Mouse (Mus musculus) intestine, embryonic 15.5 days (tissue): ENCODE measurements around the gene Rnase11. TPM values are rescaled to one million over a fixed set of nuclear protein-coding genes. Genes with fewer than 3 reads are reported as not detected.

Experiments
- polyA plus RNA-seq: library from polyadenylated mRNA; unstranded; fragments of >200 nt; fragmentation: Nextera tagmentation; extraction: Ambion mirVana; gene quantifications from 2 replicates; pipeline ENCODE4 v1.2.1, GENCODE M21; 2015

The Rnase11 gene
- polyA plus RNA-seq, 1 experiment from 2014 or later: not detected

Other genes starting within 250 kb of the Rnase11 start
- not detected in 2 replicates for gene Ccnb1ip1, start 242.4 kb downstream of the Rnase11 start, polyA plus RNA-seq
- gene Parp2, start 242.3 kb downstream of the Rnase11 start, polyA plus RNA-seq: 57.1 and 59.2 TPM in 2 replicates
- gene Tep1, start 179.6 kb downstream of the Rnase11 start, polyA plus RNA-seq: 10.4 and 13.3 TPM in 2 replicates
- 0.23 and 0.29 TPM in 2 replicates for gene Klhl33, start 152.7 kb downstream of the Rnase11 start, polyA plus RNA-seq
- gene Osgep, start 125.3 kb downstream of the Rnase11 start, polyA plus RNA-seq: 134 and 136 TPM in 2 replicates
- gene Apex1, start 125.2 kb downstream of the Rnase11 start, polyA plus RNA-seq: 236 and 265 TPM in 2 replicates
- gene Pip4p1, start 119.3 kb downstream of the Rnase11 start, polyA plus RNA-seq: 65.5 and 67.5 TPM in 2 replicates
- gene Pnp, start 119.1 kb downstream of the Rnase11 start, polyA plus RNA-seq: 96.6 and 99.1 TPM in 2 replicates
- not detected in 2 replicates for gene Gm49342, start 105.6 kb downstream of the Rnase11 start, polyA plus RNA-seq
- 2.6 and 3.0 TPM in 2 replicates for gene Pnp2, start 94.2 kb downstream of the Rnase11 start, polyA plus RNA-seq
- gene Rnase10, start 42.4 kb downstream of the Rnase11 start, polyA plus RNA-seq: 0.33 and 0.43 TPM in 2 replicates
- gene Rnase9, start 8.3 kb downstream of the Rnase11 start, polyA plus RNA-seq: not detected in 2 replicates
- gene Rnase12, start 7.5 kb upstream of the Rnase11 start, polyA plus RNA-seq: 0.48 and 0.68 TPM in 2 replicates
- not detected in 2 replicates for gene Olfr750, start 24.3 kb upstream of the Rnase11 start, polyA plus RNA-seq
- 209 and 240 TPM in 2 replicates for gene Rnase4, start 40.9 kb upstream of the Rnase11 start, polyA plus RNA-seq
- 51.6 and 73.0 TPM in 2 replicates for gene Ang, start 41.0 kb upstream of the Rnase11 start, polyA plus RNA-seq
- gene Eddm3b, start 64.3 kb upstream of the Rnase11 start, polyA plus RNA-seq: not detected in 2 replicates
- gene Rnase6, start 73.7 kb upstream of the Rnase11 start, polyA plus RNA-seq: 1.3 and 2.0 TPM in 2 replicates
- gene Rnase1, start 96.6 kb upstream of the Rnase11 start, polyA plus RNA-seq: 27.9 and 88.1 TPM in 2 replicates
- gene Rnase2b, start 112.1 kb upstream of the Rnase11 start, polyA plus RNA-seq: not detected in 2 replicates
- not detected in 2 replicates for gene Ang2, start 149.0 kb upstream of the Rnase11 start, polyA plus RNA-seq
- not detected in 2 replicates for gene Ear14, start 153.2 kb upstream of the Rnase11 start, polyA plus RNA-seq
- not detected in 2 replicates for gene Rnase2a, start 205.9 kb upstream of the Rnase11 start, polyA plus RNA-seq